ENCODE assay signal across 10 mouse cellular contexts in the genomic region with DNA sequence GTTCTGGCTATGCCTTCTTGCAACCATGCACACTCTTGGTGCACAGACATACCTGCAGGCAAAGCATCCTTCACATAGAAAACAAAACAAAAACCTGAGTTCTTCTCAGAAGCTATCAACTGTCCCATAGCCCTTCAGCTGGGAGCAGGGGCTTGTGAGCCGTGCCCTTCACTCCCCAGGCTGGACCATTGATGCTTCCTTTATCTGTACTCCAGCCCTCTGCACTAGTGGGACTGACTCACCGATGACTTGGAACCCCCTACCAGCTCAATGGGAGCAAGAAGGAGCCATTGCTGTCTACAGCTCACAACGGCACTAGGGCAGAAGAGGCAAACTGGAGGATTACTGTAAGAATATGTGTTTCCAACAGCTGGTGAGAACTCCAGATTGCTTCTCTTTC.
"Had no signal": no experiment of that assay in that cellular context is flagged by ENCODE, and none has a peak within 500 bp of the region (broad histone marks: within the 10 kb centered on the region; RNA-seq: fewer than 3 reads in every experiment).

No protein-coding gene starts in this region.

- H3K36me3 ChIP-seq: limb, embryonic 13.5 days; midbrain, embryonic 10.5 days had no signal

- H3K27ac ChIP-seq: layer of hippocampus, adult 2 months; limb, embryonic 13.5 days; midbrain, embryonic 10.5 days had no signal

- H3K9me3 ChIP-seq: limb, embryonic 13.5 days; midbrain, embryonic 10.5 days had no signal

- H3K9ac ChIP-seq: limb, embryonic 13.5 days had no signal

- H3K4me2 ChIP-seq: limb, embryonic 13.5 days had no signal

- H3K4me3 ChIP-seq: layer of hippocampus, adult 2 months; limb, embryonic 13.5 days; midbrain, embryonic 10.5 days had no signal

- H3K27me3 ChIP-seq: limb, embryonic 13.5 days had no signal

- ATAC-seq: intestine, postnatal 0 days had no signal

- H3K4me1 ChIP-seq: limb, embryonic 13.5 days; midbrain, embryonic 10.5 days had no signal

- DNase-seq: kidney, postnatal 4 days; midbrain, embryonic 14.5 days; right cerebral cortex, adult 18-20 months; right cerebral cortex, postnatal 25 days; thymus, adult 18-20 months; thymus, postnatal 14 days had no signal
